Mouse (Mus musculus) left cerebral cortex, adult 11 months (tissue): ENCODE measurements around the gene Ptges.
"Not testable (repeated sequence)": the region's sequence is repeated elsewhere in the genome, so short reads cannot be mapped to it uniquely, and the experiment has no call there.

ENCODE experiments used
- DNase-seq: peaks from one replicate; pipeline ENCODE4 v3.0.0; 2022; ENCODE audit warnings: low spot score

The Ptges gene

DNA sequence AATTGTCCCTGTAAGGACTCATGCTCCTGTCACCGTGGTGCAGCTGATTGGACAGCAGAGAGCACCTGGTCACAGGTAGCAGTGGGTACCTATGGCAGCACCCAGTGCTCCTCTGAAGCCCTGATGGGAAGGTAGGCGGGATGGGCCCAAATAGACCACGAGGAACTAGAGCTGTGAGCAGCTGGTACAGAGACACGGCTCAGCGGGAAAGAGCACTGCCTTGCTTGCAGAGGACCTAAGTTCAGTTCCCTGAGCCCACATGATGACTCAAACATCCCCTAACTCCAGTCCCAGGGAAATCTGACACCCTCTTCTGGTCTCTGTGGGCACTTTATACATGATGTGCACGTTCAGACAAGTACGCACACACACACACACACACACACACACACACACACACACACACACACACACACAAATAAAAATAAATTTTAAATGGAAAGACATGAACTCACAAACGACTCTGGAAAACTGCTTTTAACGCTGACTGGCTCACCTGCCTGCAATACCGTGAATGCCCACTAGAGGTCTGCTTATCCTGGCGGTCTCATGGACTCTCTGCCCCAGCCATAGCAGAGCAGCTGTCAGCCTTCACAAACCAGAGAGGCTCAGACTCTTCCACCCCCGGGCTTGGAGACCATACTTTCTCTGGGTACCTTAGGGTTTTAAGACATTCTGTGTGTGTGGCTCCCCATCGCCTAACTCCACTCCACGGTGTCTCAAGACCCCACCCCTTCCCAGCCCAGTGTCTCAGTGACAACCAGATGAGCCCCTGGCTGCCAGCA lies 1.6 kb downstream of the Ptges start:
- DNase-seq, result no peak

DNA sequence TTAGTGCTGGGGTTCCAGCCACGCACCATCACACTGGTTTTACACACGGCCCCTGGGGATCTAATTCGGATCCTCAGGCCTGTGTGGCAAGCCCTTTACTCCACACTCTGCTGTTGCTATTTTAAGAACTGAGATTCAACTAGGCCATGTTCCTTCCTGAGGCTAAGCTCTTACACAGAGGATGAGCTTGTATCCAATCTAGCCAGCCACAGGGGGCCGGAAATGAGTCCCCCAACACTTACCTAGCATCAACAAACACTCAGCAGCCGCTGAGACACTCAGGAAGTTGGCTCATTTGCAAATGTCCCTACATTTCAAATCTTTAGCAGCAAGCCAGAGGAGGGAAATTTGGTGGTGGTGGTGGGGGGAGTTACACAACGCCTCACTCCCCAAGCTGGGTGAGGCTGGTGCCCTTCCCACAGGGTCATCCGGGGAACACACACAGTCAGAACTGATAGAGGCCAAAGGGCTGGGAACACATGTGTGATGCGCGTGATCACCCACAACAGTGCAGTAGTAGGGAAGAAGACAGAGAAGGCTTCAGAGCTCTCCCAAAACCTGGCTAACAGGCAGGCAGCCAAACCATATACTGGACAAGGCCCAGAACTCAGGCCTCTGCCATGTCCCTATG lies 2.4 kb downstream of the Ptges start:
- no peak for DNase-seq

GRCm38 (mm10) chr2:30926381-30926780 lies 3.3 kb downstream of the Ptges start:
- DNase-seq, result no peak

DNA sequence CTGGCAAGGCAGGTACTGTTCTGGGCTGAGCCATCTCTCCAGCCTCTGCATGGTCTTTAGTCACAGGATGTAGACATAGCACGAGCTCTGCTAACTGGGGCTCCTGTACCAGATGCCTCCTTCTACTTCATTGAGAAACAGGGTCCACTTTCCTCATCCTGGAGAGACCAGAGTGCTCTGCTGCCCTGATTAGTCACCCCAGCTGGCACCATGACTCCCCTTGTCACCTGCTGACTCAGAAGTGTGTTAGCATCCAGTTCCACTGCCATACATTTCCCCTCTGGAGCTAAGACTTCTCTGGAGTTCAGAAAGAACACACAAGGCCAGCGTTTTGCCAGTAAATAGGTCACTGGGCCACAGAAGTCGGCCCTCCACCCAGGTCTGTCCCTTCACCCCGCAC lies 4.5 kb downstream of the Ptges start:
- no peak for DNase-seq

GRCm38 (mm10) chr2:30923099-30923498 lies 6.6 kb downstream of the Ptges start:
- no peak for DNase-seq

- DNase-seq, result no peak
These were observed 9.4 kb downstream of the Ptges start for GRCm38 (mm10) chr2:30920216-30920615.

DNA sequence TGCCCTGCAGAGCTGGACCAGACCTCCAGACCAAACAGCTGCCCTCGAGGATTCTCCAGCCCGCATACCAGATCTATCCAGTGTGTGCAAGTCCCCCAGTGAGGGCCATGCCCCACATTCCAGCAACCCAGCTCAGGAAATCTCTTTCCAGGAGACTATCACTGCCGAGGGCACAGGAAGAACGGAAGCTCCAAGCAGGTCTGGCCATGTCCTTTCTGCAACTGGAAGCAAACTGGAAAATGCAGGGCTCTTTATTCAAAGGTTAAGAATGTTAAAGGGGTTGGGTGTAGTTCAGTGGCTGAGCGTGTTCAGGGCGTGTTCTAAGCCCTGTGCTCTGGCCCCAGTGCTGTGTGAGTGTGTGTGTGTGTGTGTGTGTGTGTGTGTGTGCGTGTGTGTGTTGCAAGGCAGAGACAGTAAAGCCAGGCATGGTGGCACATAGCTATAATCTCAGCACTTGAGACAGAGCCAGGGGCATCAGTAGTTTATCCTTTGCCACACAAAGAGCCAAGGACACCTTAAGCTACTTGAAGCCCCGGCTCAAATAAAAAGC lies 10.8 kb downstream of the Ptges start:
- DNase-seq, result no peak

DNA sequence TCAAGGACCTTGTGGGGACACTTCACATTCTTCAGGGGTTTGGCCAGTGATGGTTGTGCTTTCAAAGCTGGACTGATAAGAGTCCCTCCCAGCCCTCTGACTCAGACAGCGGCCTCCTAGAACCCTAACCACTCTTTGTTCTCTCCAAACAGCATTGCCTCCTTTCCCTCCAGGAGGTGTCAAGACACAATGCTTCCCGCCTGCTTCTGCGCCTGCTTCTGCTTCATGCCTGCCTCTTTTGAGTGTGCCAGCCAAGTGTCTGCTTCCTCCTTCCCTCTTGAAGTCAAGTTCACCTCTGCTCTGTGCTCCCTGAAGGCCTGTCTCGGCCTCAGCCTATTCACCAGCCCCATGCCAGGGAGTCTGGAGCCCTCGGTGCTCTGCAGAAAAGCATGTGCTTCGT lies 11.5 kb downstream of the Ptges start:
- DNase-seq, result no peak

GRCm38 (mm10) chr2:30917649-30918048 lies 12.0 kb downstream of the Ptges start:
- no peak for DNase-seq

GRCm38 (mm10) chr2:30915933-30916332 lies 13.7 kb downstream of the Ptges start:
- DNase-seq, result not testable (repeated sequence)

GRCm38 (mm10) chr2:30915376-30915775 lies 14.3 kb downstream of the Ptges start:
- no peak for DNase-seq

GRCm38 (mm10) chr2:30914836-30915235 lies 14.8 kb downstream of the Ptges start:
- DNase-seq, result no peak

- no peak for DNase-seq
These were observed 16.6 kb downstream of the Ptges start for GRCm38 (mm10) chr2:30913022-30913421.

- no peak for DNase-seq
These were observed 17.3 kb downstream of the Ptges start for GRCm38 (mm10) chr2:30912291-30912773.

DNA sequence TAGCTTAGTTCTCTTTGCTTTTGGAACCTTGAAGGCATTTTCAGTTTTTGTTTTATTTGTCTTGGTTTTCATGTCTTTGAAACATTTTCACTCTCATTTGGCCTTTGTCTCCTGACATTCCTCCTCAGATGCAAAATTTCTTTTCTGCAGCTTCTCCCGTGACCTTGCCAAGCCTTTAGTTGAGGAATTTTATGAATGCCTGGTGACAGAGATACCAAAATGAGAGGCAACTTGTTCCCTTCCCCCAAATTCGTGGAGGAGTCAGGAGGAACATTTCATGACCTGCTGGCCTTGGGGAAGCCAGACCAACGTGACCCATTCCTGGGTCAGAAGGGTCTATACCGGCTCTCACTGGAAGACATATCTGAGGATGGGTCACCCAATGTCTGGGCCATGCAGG lies 23.0 kb downstream of the Ptges start:
- no peak for DNase-seq

DNA sequence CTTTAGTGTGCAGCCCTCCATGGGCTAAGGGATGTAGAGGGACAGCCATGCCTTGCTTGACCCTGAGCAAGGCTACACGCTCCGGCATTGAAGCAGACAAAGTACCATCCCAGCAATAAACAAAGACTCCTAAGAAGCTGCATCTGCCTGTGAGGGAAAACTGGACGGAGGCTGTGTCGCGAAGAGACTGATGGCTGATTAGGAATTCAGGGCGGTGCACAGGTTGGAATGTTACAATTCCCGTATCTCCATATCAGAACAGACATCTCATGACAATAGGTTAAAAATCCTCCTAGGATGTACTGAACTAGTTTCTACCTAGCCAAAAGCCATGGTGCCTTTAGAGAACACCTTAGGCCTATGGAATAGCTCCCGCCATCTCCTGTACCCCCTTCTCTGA lies 23.8 kb downstream of the Ptges start:
- no peak for DNase-seq

GRCm38 (mm10) chr2:30904991-30905390 lies 24.7 kb downstream of the Ptges start:
- no peak for DNase-seq

GRCm38 (mm10) chr2:30904231-30904630 lies 25.4 kb downstream of the Ptges start:
- no peak for DNase-seq

- no peak for DNase-seq
These were observed 26.6 kb downstream of the Ptges start for GRCm38 (mm10) chr2:30902726-30903722.

- no peak for DNase-seq
These were observed 27.4 kb downstream of the Ptges start for GRCm38 (mm10) chr2:30902256-30902655.

- DNase-seq, result no peak
These were observed 28.0 kb downstream of the Ptges start for GRCm38 (mm10) chr2:30901646-30902160.
